Mouse (Mus musculus) hematopoietic multipotent progenitor cell, adult 10-12 weeks (in vitro differentiated cells): ENCODE results near the gene Fam129a. TPM values are rescaled to one million over a fixed set of nuclear protein-coding genes. Genes with fewer than 3 reads are reported as not detected.

Experiments
- polyA plus RNA-seq: library from polyadenylated mRNA; stranded (reverse); fragments of >175 nt; gene quantifications from 2 replicates; pipeline ENCODE4 v1.2.3, GENCODE M21; 2012; ENCODE audit warnings: low replicate concordance

Fam129a gene
- 32.2 and 64.6 TPM in 2 replicates for polyA plus RNA-seq

DNA sequence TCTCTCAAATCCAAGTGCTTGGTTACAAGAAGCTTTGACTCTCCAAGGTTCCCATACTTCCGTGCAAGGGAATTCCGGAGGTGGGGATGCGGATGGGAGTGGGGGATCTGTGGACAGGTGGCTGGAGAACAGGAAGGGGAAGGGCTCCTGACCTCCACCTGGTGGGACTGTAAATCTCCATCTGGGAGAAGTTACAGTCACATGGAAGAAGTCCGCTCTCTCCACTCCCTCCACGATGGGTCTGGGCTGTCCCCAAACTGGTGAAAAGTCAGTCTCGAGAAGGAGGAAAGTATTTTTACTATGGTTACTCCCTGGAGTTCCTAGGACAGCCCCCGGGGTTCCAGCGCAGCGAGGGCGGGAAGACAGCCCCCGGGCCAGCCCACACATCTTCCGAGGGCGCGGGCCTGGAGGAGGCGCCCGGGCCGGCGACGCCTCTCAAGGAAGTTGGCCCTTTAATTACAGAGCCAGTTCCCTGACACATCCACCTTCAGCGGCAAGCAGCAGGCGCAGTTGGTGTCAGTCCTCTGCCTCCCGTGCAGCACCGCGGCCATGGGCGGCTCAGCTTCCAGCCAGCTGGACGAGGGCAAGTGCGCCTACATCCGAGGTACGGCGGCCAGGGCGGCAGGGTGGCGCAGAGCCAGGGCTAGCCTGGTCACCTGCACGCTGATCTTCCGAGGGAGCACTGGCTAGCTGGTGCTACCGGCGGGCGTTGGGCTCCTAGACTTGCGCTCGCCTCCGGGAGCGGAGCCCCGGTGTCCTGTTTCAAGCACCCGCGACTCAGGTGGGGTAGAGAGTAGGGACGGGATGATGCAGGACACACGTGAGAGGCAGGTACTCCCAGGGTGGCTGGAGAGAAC lies at the start of gene Fam129a:
Gene Fam129a, plus strand, starts transcription at position 206 of the 857 bp plus-strand sequence.

GRCm38 (mm10) chr1:151754881-151755659 lies 184.1 kb downstream of the Fam129a start, which contains the start of gene Edem3:
Gene Edem3 (plus strand): TSS chr1:151755371.

Other genes with a start within 250 kb of the Fam129a start
- 65.3 and 97.5 TPM in 2 replicates for gene Ivns1abp, start 226.7 kb upstream of the Fam129a start, polyA plus RNA-seq
- gene Swt1, start 142.7 kb upstream of the Fam129a start, polyA plus RNA-seq = 0.29 and 2.4 TPM in 2 replicates
- gene Trmt1l, start 142.6 kb upstream of the Fam129a start, polyA plus RNA-seq = 17.5 and 41.0 TPM in 2 replicates
- 21.2 and 41.8 TPM in 2 replicates for gene Rnf2, start 70.2 kb upstream of the Fam129a start, polyA plus RNA-seq
- 6.8 and 7.3 TPM in 2 replicates for gene Edem3, start 184.2 kb downstream of the Fam129a start, polyA plus RNA-seq